Mouse (Mus musculus) liver, embryonic 13.5 days (tissue): ENCODE measurements around the gene Samd10. TPM values are rescaled to one million over a fixed set of nuclear protein-coding genes. Genes with fewer than 3 reads are reported as not detected.

ENCODE experiments used
- ATAC-seq: fragments of 200-750 bp; cut with Nextera tagmentation; 2 replicates; pipeline ENCODE4 v1.8.0; 2017; ENCODE audit warnings: low read depth, mild to moderate bottlenecking, moderate number of reproducible peaks, moderate library complexity
- DNase-seq: peaks from one replicate; pipeline ENCODE4 v3.0.0; 2022
- H3K27ac ChIP-seq: fragments of 300-500 bp; sonication (generic); 2 replicates; pipeline ENCODE4 v1.5.1; 2015; ENCODE audit warnings: moderate library complexity, mild to moderate bottlenecking, inconsistent platforms
- H3K27me3 ChIP-seq: fragments of 300-500 bp; sonication (generic); 2 replicates; pipeline ENCODE4 v1.6.1; 2015; ENCODE audit warnings: mild to moderate bottlenecking, inconsistent platforms
- H3K36me3 ChIP-seq: fragments of 300-500 bp; sonication (generic); 2 replicates; pipeline ENCODE4 v1.6.1; 2015; ENCODE audit warnings: mild to moderate bottlenecking, inconsistent platforms
- H3K4me1 ChIP-seq: fragments of 300-500 bp; sonication (generic); replicated peaks from 2 replicates; pipeline ENCODE4 v1.6.1; 2015; ENCODE audit warnings: inconsistent platforms
- H3K4me2 ChIP-seq: fragments of 300-500 bp; sonication (generic); 2 replicates; pipeline ENCODE4 v1.6.1; 2015; ENCODE audit warnings: inconsistent platforms, mild to moderate bottlenecking, moderate library complexity
- H3K4me3 ChIP-seq: fragments of 300-500 bp; sonication (generic); replicated peaks from 2 replicates; pipeline ENCODE4 v1.5.1; 2015; ENCODE audit warnings: mild to moderate bottlenecking, inconsistent platforms
- H3K9ac ChIP-seq: fragments of 300-500 bp; sonication (generic); 2 replicates; pipeline ENCODE4 v1.6.1; 2015; ENCODE audit warnings: mild to moderate bottlenecking, inconsistent platforms
- H3K9me3 ChIP-seq: fragments of 300-500 bp; sonication (generic); replicated peaks from 2 replicates; pipeline ENCODE4 v1.6.1; 2016; ENCODE audit warnings: inconsistent platforms
- WGBS: fragments of 180-500 bp; shearing (Covaris S2); methylation state at CpG from one replicate; pipeline ENCODE4 v1.1.7; 2015; ENCODE audit not compliant: insufficient replicate concordance; 5-methylcytosine and 5-hydroxymethylcytosine counted together
- polyA plus RNA-seq: library from polyadenylated mRNA; unstranded; fragments of >200 nt; fragmentation: Nextera tagmentation; extraction: Ambion mirVana; gene quantifications from 2 replicates; pipeline ENCODE4 v1.2.1, GENCODE M21; 2015

Gene Samd10
- polyA plus RNA-seq, 1 experiment from 2014 or later: 2.4 TPM

DNA sequence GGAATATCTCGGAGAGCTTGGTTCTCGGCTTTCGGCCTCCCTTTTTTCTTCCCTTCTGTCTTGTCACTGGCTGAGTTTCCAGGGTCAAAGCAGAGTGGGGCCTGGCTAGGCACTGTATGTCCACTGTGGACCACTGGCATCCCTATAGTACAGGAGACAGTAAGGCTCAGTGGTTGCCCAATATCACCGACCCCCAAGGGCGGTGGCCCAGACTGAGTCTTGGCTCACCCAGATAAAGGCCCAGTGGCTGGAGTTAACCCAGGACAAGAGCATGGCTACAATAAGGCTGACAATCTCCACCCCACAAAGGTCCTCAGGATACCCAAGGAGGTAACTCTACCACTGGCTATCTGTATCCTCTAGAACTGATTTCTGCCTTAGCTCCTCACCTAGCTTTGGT, 8.5 kb downstream of the Samd10 start:
- DNase-seq (no peak), ATAC-seq (0 out of 2 replicates have a peak, but pooled peaks have one; percentile 13)
- whole genome bisulfite sequencing: 74% methylated on average over 5 of the region's 5 CpGs
- Histone ChIP-seq H3K4me1 (peaks cover 38% of the 10 kb centered on the region), H3K4me2 (peak overlapping the region; percentile 94; the same call in 1 of the 2 replicates), H3K27me3 (no peaks in the 10 kb centered on the region), H3K36me3 (peaks cover 48% of the 10 kb centered on the region), H3K27ac (no peak overlapping the region), H3K9ac (0 out of 2 replicates have a peak overlapping the region, but pooled peaks have one; percentile 9), H3K9me3 (no peaks in the 10 kb centered on the region), H3K4me3 (no peak overlapping the region)

DNA sequence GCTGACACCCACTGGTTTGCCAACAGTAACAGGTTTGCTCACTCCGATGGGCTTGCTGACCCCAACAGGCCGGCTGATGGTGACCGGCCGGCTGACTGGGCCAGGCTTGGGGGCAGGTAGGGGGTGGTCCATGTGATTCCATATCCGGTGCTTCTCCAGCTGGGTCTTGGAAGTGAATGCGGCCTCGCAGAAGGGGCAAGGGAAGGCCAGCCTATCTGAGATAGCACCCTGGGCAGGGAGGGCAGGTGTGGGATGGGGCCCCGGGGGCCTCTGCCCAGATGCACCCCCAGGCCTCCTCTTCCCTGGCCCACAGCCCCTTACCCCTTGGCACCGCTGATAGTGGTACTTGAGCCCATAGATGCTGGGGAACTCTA, 9.3 kb downstream of the Samd10 start:
- DNase-seq (peak; percentile 0), ATAC-seq (no peak)
- Histone ChIP-seq H3K9ac (no peak overlapping the region), H3K4me1 (peaks cover 38% of the 10 kb centered on the region), H3K27ac (no peak overlapping the region), H3K4me2 (no peak overlapping the region), H3K4me3 (no peak overlapping the region), H3K27me3 (no peaks in the 10 kb centered on the region), H3K9me3 (no peaks in the 10 kb centered on the region), H3K36me3 (peaks cover 54% of the 10 kb centered on the region)
- 82% methylated on average over 9 of the region's 9 CpGs for WGBS

DNA sequence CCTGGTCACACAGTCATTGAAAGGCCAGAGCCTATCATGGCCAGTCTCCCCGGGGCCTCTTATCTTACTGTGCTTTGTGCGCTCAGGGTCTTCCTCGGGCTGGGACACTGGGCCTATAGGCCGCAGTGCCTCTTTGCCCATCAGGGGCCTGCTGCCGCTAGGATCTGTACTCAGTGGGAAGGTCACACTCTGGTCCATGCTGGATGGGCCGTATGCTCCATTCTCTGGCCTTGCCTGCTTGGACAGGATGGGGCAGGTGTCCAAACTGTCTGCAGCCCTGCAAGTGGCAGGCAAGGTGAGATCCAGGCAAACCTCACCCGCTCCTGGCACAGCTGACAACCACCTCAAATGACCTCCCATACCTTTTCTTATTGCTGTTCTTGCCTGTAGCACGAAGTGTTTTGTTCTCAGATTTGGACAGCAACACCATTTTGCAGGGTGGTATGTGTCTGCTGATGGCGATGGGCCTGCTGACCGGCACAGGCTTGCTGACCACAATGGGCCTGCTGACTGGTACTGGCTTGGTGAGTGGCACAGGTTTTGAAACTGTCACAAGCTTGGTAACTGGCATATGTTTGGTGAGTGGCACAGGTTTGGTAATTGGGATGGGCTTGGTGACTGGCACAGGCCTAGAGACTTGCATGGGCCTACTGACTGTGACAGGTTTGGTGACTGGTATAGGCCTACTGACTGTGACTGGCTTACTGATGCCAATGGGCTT, 9.8 kb downstream of the Samd10 start:
- ATAC-seq (no peak), DNase-seq (no peak)
- no peak overlapping the region for H3K4me2 ChIP-seq
- 82% methylated on average over 10 of the region's 10 CpGs for WGBS
- peaks cover 59% of the 10 kb centered on the region for H3K36me3 ChIP-seq
- H3K27me3 ChIP-seq: no peaks in the 10 kb centered on the region
- H3K4me3 ChIP-seq: no peak overlapping the region
- peaks cover 38% of the 10 kb centered on the region for H3K4me1 ChIP-seq
- no peak overlapping the region for H3K27ac ChIP-seq
- H3K9me3 ChIP-seq: no peaks in the 10 kb centered on the region
- no peak overlapping the region for H3K9ac ChIP-seq

DNA sequence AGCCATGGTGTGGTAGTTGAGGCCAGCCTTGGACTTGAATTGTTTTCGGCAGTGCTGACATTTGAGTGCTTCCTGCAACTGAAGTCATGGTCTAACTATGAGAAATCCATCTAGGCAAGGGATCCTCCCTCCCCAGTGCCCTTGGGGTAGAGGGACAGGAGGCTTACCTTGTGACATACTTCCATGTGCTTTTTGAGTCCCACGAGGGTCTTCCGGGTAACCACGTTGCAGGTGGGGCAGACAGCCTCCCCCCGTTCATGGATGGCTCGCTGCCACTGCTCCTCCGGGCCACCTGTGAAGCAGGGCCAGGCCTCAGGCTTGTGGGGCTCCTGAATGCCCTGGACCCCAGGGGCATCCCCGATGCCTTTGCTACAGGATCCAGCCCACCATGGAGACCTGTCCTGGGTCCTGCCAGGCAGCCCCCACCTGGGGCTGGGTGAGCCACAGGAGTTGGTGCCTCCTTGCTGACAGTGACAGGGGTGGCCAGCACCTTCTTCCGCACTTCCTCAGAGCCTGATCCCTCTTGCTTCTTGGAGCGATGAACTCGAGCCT, 10.7 kb downstream of the Samd10 start:
- DNase-seq (no peak), ATAC-seq (no peak)
- Histone ChIP-seq H3K9ac (no peak overlapping the region), H3K36me3 (peaks cover 67% of the 10 kb centered on the region), H3K27ac (no peak overlapping the region), H3K9me3 (no peaks in the 10 kb centered on the region), H3K4me2 (no peak overlapping the region), H3K27me3 (no peaks in the 10 kb centered on the region), H3K4me3 (no peak overlapping the region), H3K4me1 (peaks cover 38% of the 10 kb centered on the region)
- WGBS: 82% methylated on average over 11 of the region's 11 CpGs

DNA sequence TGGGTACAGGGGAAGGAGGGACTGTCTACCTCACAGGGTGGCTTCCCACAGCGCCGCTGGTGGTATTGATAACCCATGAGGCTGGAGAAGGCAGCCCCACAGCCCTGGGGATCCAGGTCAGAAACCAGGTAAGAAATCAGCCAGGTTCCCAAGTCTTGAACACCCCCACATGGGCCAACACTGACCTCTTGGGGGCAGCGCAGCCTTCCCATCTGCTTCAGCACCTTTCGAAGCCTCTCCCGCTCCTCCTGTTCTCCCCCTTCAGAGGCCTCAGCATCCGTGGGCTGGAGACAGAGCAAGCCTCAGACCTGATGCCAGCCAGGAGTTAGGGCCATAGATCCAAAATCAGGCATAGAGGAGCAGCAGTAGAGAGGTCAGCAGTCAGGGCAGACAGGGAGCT, 11.2 kb downstream of the Samd10 start:
- Histone ChIP-seq H3K4me2 (no peak overlapping the region), H3K9me3 (no peaks in the 10 kb centered on the region), H3K27ac (no peak overlapping the region), H3K4me3 (no peak overlapping the region), H3K9ac (no peak overlapping the region), H3K4me1 (peaks cover 37% of the 10 kb centered on the region), H3K36me3 (peaks cover 67% of the 10 kb centered on the region), H3K27me3 (no peaks in the 10 kb centered on the region)
- WGBS: 75% methylated on average over 6 of the region's 6 CpGs
- DNase-seq (no peak), ATAC-seq (no peak)

DNA sequence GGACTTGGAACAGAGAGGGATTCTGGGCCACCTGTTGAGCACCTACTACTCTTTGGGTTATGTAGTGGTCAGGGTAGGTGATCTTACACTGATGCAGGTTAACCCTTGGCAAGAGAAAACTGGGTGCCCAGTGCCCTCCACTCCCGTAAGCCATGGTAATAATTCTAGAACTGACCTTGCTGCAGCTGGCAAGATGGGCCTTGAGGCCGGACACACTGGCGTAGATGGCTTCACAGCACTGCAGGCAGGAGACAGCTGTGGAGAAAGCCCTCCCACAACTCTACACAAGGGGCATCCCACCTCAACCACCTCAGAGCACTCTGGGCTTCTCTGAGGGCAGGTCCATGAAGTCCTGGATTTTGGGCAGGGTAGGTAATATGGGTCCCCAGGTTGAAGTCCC, 12.9 kb downstream of the Samd10 start:
- no peak overlapping the region for H3K9ac ChIP-seq
- DNase-seq: no peak
- H3K4me2 ChIP-seq: no peak overlapping the region
- peaks cover 35% of the 10 kb centered on the region for H3K4me1 ChIP-seq
- H3K27me3 ChIP-seq: no peaks in the 10 kb centered on the region
- 84% methylated on average over 3 of the region's 3 CpGs for WGBS
- H3K4me3 ChIP-seq: no peak overlapping the region
- no peaks in the 10 kb centered on the region for H3K9me3 ChIP-seq
- H3K27ac ChIP-seq: no peak overlapping the region
- ATAC-seq: no peak
- H3K36me3 ChIP-seq: peaks cover 67% of the 10 kb centered on the region

DNA sequence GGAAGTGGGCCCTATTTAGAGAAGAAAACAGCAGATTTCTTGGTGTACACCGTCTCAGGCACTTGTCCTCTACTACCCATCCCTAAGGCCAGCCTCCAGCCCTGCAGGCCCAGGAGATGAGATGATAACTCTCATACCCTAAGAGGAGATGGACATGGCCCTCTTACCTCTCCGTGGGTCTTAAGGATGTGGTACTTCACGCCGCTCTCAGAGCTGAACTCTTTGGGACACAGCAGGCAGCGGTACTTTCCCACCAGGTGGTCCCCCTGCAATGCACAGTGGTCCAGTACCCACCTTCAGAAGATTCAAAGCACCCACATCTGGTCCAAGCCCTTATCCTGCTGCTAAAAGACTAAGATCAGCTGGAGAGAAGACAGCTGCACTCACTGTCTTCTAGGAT, 13.5 kb downstream of the Samd10 start:
- no peak overlapping the region for H3K4me3 ChIP-seq
- no peak overlapping the region for H3K4me2 ChIP-seq
- no peak overlapping the region for H3K27ac ChIP-seq
- H3K4me1 ChIP-seq: peaks cover 33% of the 10 kb centered on the region
- no peaks in the 10 kb centered on the region for H3K9me3 ChIP-seq
- H3K9ac ChIP-seq: no peak overlapping the region
- H3K27me3 ChIP-seq: no peaks in the 10 kb centered on the region
- DNase-seq: no peak
- WGBS: 73% methylated on average over 5 of the region's 5 CpGs
- ATAC-seq: no peak
- H3K36me3 ChIP-seq: peaks cover 66% of the 10 kb centered on the region

DNA sequence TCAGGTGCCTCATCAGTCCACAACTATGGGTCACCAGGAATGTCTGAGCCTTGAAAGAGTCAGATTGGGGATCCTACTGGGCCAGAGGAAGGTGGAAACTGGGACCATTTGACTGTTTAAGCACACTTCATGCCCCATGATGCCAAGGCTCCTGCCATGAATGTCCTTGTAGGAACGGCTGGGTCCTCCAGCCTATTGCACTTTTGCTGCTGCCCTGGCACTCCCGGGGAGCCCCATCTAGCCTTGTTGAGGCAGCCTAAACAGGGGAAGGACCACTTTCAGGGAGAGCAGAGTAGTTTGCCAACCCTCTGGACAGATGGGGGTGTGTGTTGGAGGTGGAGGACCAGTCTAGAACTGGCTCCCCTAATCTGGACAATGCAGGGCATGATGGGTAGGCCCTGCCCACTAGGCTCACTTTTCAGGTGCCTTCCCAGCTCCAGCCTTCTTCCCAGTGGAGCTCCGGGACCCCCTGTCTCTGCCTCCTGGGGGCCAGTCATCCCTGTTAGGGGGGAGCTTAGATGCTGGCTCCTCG, 14.5 kb downstream of the Samd10 start, which contains the start of gene Uckl1:
Uckl1 (minus strand) TSS at position 482 of the 532 bp plus-strand sequence.
- Histone ChIP-seq H3K27me3 (no peaks in the 10 kb centered on the region), H3K4me2 (no peak within 1 kb of the TSS), H3K36me3 (peaks cover 55% of the 10 kb centered on the region), H3K4me3 (no peak within 1 kb of the TSS), H3K9me3 (no peaks in the 10 kb centered on the region), H3K27ac (no peak within 1 kb of the TSS), H3K9ac (0 out of 2 replicates have a peak within 1 kb of the TSS, but pooled peaks have one; percentile 3), H3K4me1 (peaks cover 38% of the 10 kb centered on the region)
- DNase-seq: no peak
- WGBS: 75% methylated on average over 4 of the region's 4 CpGs
- no peak for ATAC-seq

DNA sequence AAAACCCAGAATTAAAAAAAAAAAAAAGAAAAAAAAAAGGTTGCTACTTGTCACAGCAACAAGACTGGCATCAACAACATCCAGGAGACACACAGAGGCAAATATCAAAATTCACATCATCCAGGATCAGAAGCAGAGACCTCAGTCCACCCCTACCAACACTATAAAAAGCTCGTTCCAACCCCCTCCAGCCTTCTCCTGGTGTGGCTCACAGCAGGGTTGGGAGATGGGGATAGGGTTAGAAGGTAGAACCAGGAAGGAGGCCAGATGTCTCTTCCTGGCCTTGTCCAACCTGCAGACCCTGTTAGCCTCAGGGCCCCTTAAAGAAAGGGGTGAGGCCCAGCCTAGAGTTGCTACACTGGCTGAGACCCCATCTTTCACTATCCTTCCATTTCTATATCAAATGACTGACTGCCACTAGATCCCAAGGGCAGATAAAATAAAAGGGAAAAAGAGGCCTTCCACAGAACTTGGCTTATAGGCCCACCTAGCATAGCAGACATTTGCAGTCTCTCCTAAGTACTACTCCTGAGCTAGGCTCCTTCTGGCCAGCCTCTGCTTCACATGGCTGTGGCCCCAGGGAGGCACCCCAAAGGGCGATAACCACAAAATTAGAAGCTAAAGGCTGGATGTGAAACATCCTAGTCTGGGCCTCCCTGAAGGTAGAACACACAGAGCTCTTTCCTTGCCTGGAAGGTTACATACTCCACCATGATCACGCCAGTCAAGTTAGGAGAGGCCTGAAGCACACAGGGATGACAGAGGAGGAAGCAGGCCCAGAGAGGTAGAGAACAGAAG, 15.4 kb downstream of the Samd10 start:
- DNase-seq (no peak), ATAC-seq (no peak)
- 66% methylated on average over 3 of the region's 3 CpGs for WGBS
- Histone ChIP-seq H3K9me3 (no peaks in the 10 kb centered on the region), H3K27me3 (no peaks in the 10 kb centered on the region), H3K4me2 (no peak overlapping the region), H3K36me3 (peaks cover 47% of the 10 kb centered on the region), H3K9ac (0 out of 2 replicates have a peak overlapping the region, but pooled peaks have one; percentile 3), H3K27ac (no peak overlapping the region), H3K4me3 (no peak overlapping the region), H3K4me1 (peaks cover 46% of the 10 kb centered on the region)

DNA sequence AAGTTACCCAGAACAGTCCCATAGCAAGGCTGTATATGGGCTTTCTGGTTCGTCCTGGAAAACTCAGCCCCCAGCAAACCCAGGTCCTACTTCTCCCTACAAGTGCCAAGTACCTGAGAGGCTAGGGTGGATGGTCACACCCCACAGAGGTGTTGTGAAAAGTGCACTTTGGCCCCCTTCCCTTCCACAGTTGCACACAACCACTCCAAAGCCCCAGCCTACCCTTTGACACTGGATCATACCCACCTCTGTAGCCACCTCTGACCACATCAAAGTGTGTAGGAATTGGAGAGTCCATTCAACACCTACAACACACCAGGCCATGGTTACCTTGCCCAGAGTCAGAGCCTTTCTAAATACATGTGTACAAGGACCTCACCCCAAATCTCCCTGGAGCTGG, 16.1 kb downstream of the Samd10 start:
- Histone ChIP-seq H3K4me2 (no peak overlapping the region), H3K36me3 (peaks cover 40% of the 10 kb centered on the region), H3K9ac (no peak overlapping the region), H3K27me3 (no peaks in the 10 kb centered on the region), H3K27ac (0 out of 2 replicates have a peak overlapping the region, but pooled peaks have one; percentile 30), H3K4me1 (peaks cover 53% of the 10 kb centered on the region), H3K9me3 (no peaks in the 10 kb centered on the region), H3K4me3 (no peak overlapping the region)
- ATAC-seq (no peak), DNase-seq (peak; percentile 0)
- WGBS: 84% methylated on average over 1 of the region's 1 CpGs

DNA sequence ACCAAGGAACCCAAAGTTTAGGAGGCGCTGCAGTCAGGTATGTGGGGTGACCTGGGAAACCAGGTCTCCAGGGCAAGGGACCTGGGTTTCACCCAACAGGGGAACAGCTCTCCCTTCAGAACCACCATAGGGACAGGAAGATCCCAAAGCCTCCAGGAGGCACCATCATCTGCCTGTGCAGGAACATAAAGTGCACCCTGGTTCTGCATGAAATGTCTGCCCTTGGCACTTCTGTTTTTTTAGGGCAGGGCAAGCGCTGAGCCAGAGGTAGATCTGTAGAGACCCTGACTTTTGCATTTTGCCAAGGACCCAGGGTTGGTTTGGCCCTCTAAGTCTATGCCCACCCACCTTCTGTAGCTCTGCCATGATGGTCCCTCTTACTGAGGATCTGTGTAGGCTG, 16.7 kb downstream of the Samd10 start:
- Histone ChIP-seq H3K9ac (0 out of 2 replicates have a peak overlapping the region, but pooled peaks have one; percentile 90), H3K27me3 (no peaks in the 10 kb centered on the region), H3K36me3 (peaks cover 36% of the 10 kb centered on the region), H3K4me2 (peak overlapping the region; percentile 97), H3K9me3 (no peaks in the 10 kb centered on the region), H3K27ac (peak overlapping the region; percentile 30), H3K4me3 (peak overlapping the region; percentile 78; the same call in 1 of the 2 replicates), H3K4me1 (peaks cover 59% of the 10 kb centered on the region)
- DNase-seq (no peak), ATAC-seq (no peak)
- WGBS: 88% methylated on average over 2 of the region's 2 CpGs
